34 mouse cellular contexts compared by ENCODE assay signal in the genomic region with DNA sequence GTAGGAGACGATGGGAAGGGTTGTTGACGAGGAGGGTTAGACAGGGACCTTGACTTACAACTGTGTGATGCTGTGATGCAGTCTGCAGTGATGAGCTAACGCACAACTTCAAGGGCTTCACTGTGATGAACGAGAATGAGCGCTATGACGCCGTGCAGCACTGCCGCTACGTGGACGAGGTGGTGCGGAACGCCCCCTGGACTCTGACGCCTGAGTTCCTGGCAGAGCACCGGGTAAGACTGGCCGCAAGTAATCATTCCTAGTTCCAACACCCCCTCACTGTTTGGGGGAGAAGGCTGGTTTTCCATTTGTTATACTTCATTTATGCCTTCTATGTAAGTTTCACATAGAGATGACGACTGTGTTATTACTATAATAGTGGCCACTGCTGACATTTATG. TPM values are rescaled to one million over a fixed set of nuclear protein-coding genes. Genes with fewer than 3 reads are reported as not detected.
DNase-seq lines count a peak whose midpoint lies in the region; ATAC-seq and TF ChIP-seq lines count a peak whose summit lies in the region.
"Had no signal": no experiment of that assay in that cellular context is flagged by ENCODE, and none has a peak within 500 bp of the region (broad histone marks: within the 10 kb centered on the region; RNA-seq: fewer than 3 reads in every experiment).

No protein-coding gene starts in this region.

- peaks cover 15% of the 10 kb centered on the region for H3K4me1 ChIP-seq in heart, embryonic 13.5 days
- peaks cover 24% of the 10 kb centered on the region for H3K4me1 ChIP-seq in G1E (ENCODE audit: insufficient read depth, low read depth, low read length)
- H3K4me1 ChIP-seq in intestine, embryonic 14.5 days (replicated peaks; ENCODE audit: control insufficient read depth, insufficient read depth, low read length): no peaks in the 10 kb centered on the region
- peaks cover 11% of the 10 kb centered on the region; the same call in 1 of the 2 replicates for H3K4me1 ChIP-seq in small intestine, adult 2 months (ENCODE audit: control insufficient read depth, insufficient read depth, insufficient read length, low read length)
- H3K4me1 ChIP-seq: forebrain, embryonic 13.5 days; hindbrain, embryonic 12.5 days; limb, embryonic 10.5 days; midbrain, embryonic 13.5 days had no signal

- H3K4me3 ChIP-seq in heart, embryonic 13.5 days: no peak overlapping the region
- H3K4me3 ChIP-seq in G1E (ENCODE audit: low read depth, low read length): peak overlapping the region; percentile 34; the same call in 1 of the 2 replicates
- H3K4me3 ChIP-seq in intestine, embryonic 14.5 days (ENCODE audit: low read depth, low read length): no peak overlapping the region
- H3K4me3 ChIP-seq in small intestine, adult 2 months (ENCODE audit: low read depth, low read length): 0 out of 2 replicates have a peak overlapping the region, but pooled peaks have one; percentile 0
- H3K4me3 ChIP-seq: forebrain, embryonic 13.5 days; hindbrain, embryonic 12.5 days; layer of hippocampus, adult 2 months; limb, embryonic 10.5 days; limb, embryonic 15.5 days; liver, embryonic 13.5 days; midbrain, embryonic 13.5 days had no signal

- intact Hi-C loops in heart, postnatal 10 days (cut with DNase I): loop anchor here (5.0 kb wide), 1 partner anchor 186 kb away; the partner anchor contains the start of gene Rnf168

- H3K9me3 ChIP-seq in heart, embryonic 13.5 days: no peaks in the 10 kb centered on the region
- no peaks in the 10 kb centered on the region for H3K9me3 ChIP-seq in G1E (replicated peaks)
- no peaks in the 10 kb centered on the region for H3K9me3 ChIP-seq in intestine, embryonic 14.5 days (ENCODE audit: control insufficient read depth, low read length)
- H3K9me3 ChIP-seq: forebrain, embryonic 13.5 days; hindbrain, embryonic 12.5 days; limb, embryonic 10.5 days; limb, embryonic 15.5 days; liver, embryonic 13.5 days; midbrain, embryonic 13.5 days had no signal

- no peak for TF ChIP-seq CTCF in G1E (IDR thresholded peaks at IDR 0.05; ENCODE audit: low read depth, low read length)
- no peak for TF ChIP-seq CTCF in small intestine, adult 2 months (IDR thresholded peaks at IDR 0.05; ENCODE audit: extremely low read depth, insufficient read length, insufficient replicate concordance, low read depth, low read length)

- H3K27me3 ChIP-seq in heart, embryonic 13.5 days (replicated peaks): no peaks in the 10 kb centered on the region
- H3K27me3 ChIP-seq in G1E (ENCODE audit: insufficient read depth, low read length): no peaks in the 10 kb centered on the region
- no peaks in the 10 kb centered on the region for H3K27me3 ChIP-seq in intestine, embryonic 14.5 days (replicated peaks; ENCODE audit: control insufficient read depth, insufficient read depth, low read length)
- no peaks in the 10 kb centered on the region for H3K27me3 ChIP-seq in small intestine, adult 2 months (ENCODE audit: control insufficient read depth, insufficient read depth, low read length)
- H3K27me3 ChIP-seq: forebrain, embryonic 13.5 days; hindbrain, embryonic 12.5 days; limb, embryonic 15.5 days; liver, embryonic 13.5 days; midbrain, embryonic 13.5 days had no signal

- DNase-seq in heart, postnatal 10 days: no peak
- no peak for DNase-seq in G1E (ENCODE audit: low spot score)
- DNase-seq in intestine, embryonic 14.5 days (ENCODE audit: low spot score): no peak
- no peak for DNase-seq in embryo, embryonic 11 days
- DNase-seq in cerebellum, adult 8-10 months: no peak
- DNase-seq: adrenal gland, adult 2 months; adrenal gland, postnatal 36 days; B cell, adult 2 months; cerebellum, adult 18-20 months; cerebellum, postnatal 25 days; gastrocnemius, postnatal 10 days; kidney, adult 2 months; kidney, postnatal 36 days; layer of hippocampus, postnatal 36 days; liver, embryonic 13.5 days; lung, adult 2 months; lung, postnatal 10 days; right cerebral cortex, postnatal 25 days; spleen, adult 18-20 months; thymus, postnatal 4 days had no signal

- H3K36me3 ChIP-seq in heart, embryonic 13.5 days: peaks cover 58% of the 10 kb centered on the region
- H3K36me3 ChIP-seq in G1E (replicated peaks): peaks cover 87% of the 10 kb centered on the region
- peaks cover 20% of the 10 kb centered on the region for H3K36me3 ChIP-seq in intestine, embryonic 14.5 days (ENCODE audit: control insufficient read depth, insufficient read depth, low read length)
- H3K36me3 ChIP-seq in small intestine, adult 2 months (ENCODE audit: control insufficient read depth, insufficient read depth, low read length): peaks cover 35% of the 10 kb centered on the region

- H3K4me2 ChIP-seq in heart, embryonic 13.5 days: peak overlapping the region; percentile 12; the same call in 1 of the 2 replicates
- no peak overlapping the region for H3K4me2 ChIP-seq in intestine, embryonic 14.5 days (ENCODE audit: low read length)
- H3K4me2 ChIP-seq: forebrain, embryonic 13.5 days; hindbrain, embryonic 12.5 days; limb, embryonic 15.5 days; liver, embryonic 13.5 days; midbrain, embryonic 13.5 days had no signal

- no peak for ATAC-seq in heart, embryonic 13.5 days (ENCODE audit: extremely low read depth, insufficient number of reproducible peaks, low FRiP score, low TSS enrichment)
- no peak for ATAC-seq in G1E (ENCODE audit: extremely low read depth, insufficient number of reproducible peaks, low FRiP score, poor library complexity, severe bottlenecking)
- ATAC-seq in intestine, embryonic 14.5 days (replicated peaks; ENCODE audit: low FRiP score, low TSS enrichment, low read depth): peak; percentile 25; the same call in 1 of the 2 replicates
- ATAC-seq: activated CD4-positive, CD25-positive, alpha-beta regulatory T cell, adult 4 months; forebrain, embryonic 13.5 days; midbrain, embryonic 13.5 days had no signal

- TF ChIP-seq POLR2A in small intestine, adult 2 months (IDR thresholded peaks at IDR 0.05; ENCODE audit: low read depth, low read length): no peak

- WGBS in heart, embryonic 13.5 days: 84% methylated on average over 16 of the region's 16 CpGs
- 89% methylated on average over 16 of the region's 16 CpGs for WGBS in intestine, embryonic 14.5 days
- WGBS in small intestine, adult 2 months: 47% methylated on average over 16 of the region's 16 CpGs

- peak overlapping the region; percentile 82 for H3K27ac ChIP-seq in heart, embryonic 13.5 days (replicated peaks)
- H3K27ac ChIP-seq in intestine, embryonic 14.5 days (ENCODE audit: low read depth): peak overlapping the region; percentile 25; the same call in 1 of the 2 replicates
- H3K27ac ChIP-seq in small intestine, adult 2 months (ENCODE audit: insufficient read depth, low read depth, low read length): peak overlapping the region; percentile 36
- H3K27ac ChIP-seq: forebrain, embryonic 13.5 days; hindbrain, embryonic 12.5 days; layer of hippocampus, adult 2 months; limb, embryonic 10.5 days; limb, embryonic 15.5 days; liver, embryonic 13.5 days; macrophage; midbrain, embryonic 13.5 days had no signal

- no peak overlapping the region for H3K9ac ChIP-seq in heart, embryonic 13.5 days
- H3K9ac ChIP-seq in intestine, embryonic 14.5 days (ENCODE audit: low read length): no peak overlapping the region
- H3K9ac ChIP-seq: forebrain, embryonic 13.5 days; hindbrain, embryonic 12.5 days; limb, embryonic 15.5 days; liver, embryonic 13.5 days; midbrain, embryonic 13.5 days had no signal

RNA-seq across cellular contexts. Expression of gene Slc51a, which starts 24.7 kb away (rescaled TPM):
- polyA plus RNA-seq in heart, embryonic 13.5 days (2015; fragmentation: Nextera tagmentation; extraction: Ambion mirVana): 1.6 and 2.0 TPM in 2 replicates
- total RNA-seq in heart, postnatal 10 days (2021): 1 to 10 TPM; 3.4 to 4.2 TPM
- not detected in 2 replicates for total RNA-seq in G1E (2014; fragmentation: Nextera tagmentation)
- total RNA-seq in G1E (2017): 1.3 and 2.0 TPM in 2 replicates
- polyA plus RNA-seq in G1E (2012): 0.02 TPM in 1 of 2 replicates, not detected in the other
- polyA plus RNA-seq in intestine, embryonic 14.5 days (2014; fragmentation: Nextera tagmentation; extraction: Ambion mirVana): 42.2 and 46.0 TPM in 2 replicates
- polyA plus RNA-seq in small intestine, adult 2 months (2012; rRNA removed): 102 and 424 TPM in 2 replicates
- total RNA-seq: gastrocnemius, postnatal 10 days; layer of hippocampus, adult 2 months; layer of hippocampus, postnatal 36 days; neutrophil, adult 5-6 weeks had no signal
- polyA plus RNA-seq: activated CD4-positive, CD25-positive, alpha-beta regulatory T cell, adult 4 months had no signal

RNA-seq across cellular contexts. Expression of gene Pcyt1a, which starts 32.2 kb away (rescaled TPM):
- polyA plus RNA-seq in heart, embryonic 13.5 days (2015; fragmentation: Nextera tagmentation; extraction: Ambion mirVana): 35.4 and 41.5 TPM in 2 replicates
- total RNA-seq in heart, postnatal 10 days (2021): 100 to 1,000 TPM in 1 of 2 experiments, 10 to 100 TPM in 1; 98.6 to 107 TPM
- total RNA-seq in G1E (2014; fragmentation: Nextera tagmentation) (62.7 and 101 TPM in 2 replicates), G1E (2017) (101 and 104 TPM in 2 replicates)
- 47.0 and 50.2 TPM in 2 replicates for polyA plus RNA-seq in G1E (2012)
- polyA plus RNA-seq in intestine, embryonic 14.5 days (2014; fragmentation: Nextera tagmentation; extraction: Ambion mirVana): 45.0 and 51.1 TPM in 2 replicates
- 55.4 and 115 TPM in 2 replicates for polyA plus RNA-seq in small intestine, adult 2 months (2012; rRNA removed)

RNA-seq across cellular contexts. Expression of gene Zdhhc19, which starts 33.1 kb away (rescaled TPM):
- not detected in 2 replicates for polyA plus RNA-seq in heart, embryonic 13.5 days (2015; fragmentation: Nextera tagmentation; extraction: Ambion mirVana)
- not detected for total RNA-seq in heart, postnatal 10 days (2021)
- total RNA-seq in G1E (2014; fragmentation: Nextera tagmentation) (not detected in 2 replicates), G1E (2017) (0.23 TPM in 1 of 2 replicates, not detected in the other)
- not detected in 2 replicates for polyA plus RNA-seq in G1E (2012)
- 0.20 TPM in 1 of 2 replicates, not detected in the other for polyA plus RNA-seq in intestine, embryonic 14.5 days (2014; fragmentation: Nextera tagmentation; extraction: Ambion mirVana)
- 0.18 and 0.42 TPM in 2 replicates for polyA plus RNA-seq in small intestine, adult 2 months (2012; rRNA removed)
- total RNA-seq: adrenal gland, adult 2 months; adrenal gland, postnatal 36 days; gastrocnemius, postnatal 10 days; layer of hippocampus, adult 2 months; layer of hippocampus, postnatal 36 days; neutrophil, adult 5-6 weeks had no signal
- polyA plus RNA-seq: activated CD4-positive, CD25-positive, alpha-beta regulatory T cell, adult 4 months; adrenal gland, adult 2 months; embryonic facial prominence, embryonic 11.5 days; forebrain, embryonic 13.5 days; hindbrain, embryonic 12.5 days; kidney, embryonic 16.5 days; limb, embryonic 10.5 days; limb, embryonic 15.5 days; liver, embryonic 13.5 days; lung, adult 2 months; macrophage; midbrain, embryonic 13.5 days; thymus, postnatal 0 days had no signal

RNA-seq across cellular contexts. Expression of gene Tctex1d2, which starts 43.4 kb away (rescaled TPM):
- polyA plus RNA-seq in heart, embryonic 13.5 days (2015; fragmentation: Nextera tagmentation; extraction: Ambion mirVana): 23.1 and 26.9 TPM in 2 replicates
- 1 to 10 TPM; 5.5 to 5.6 TPM for total RNA-seq in heart, postnatal 10 days (2021)
- 9.7 and 10.8 TPM in 2 replicates for total RNA-seq in G1E (2014; fragmentation: Nextera tagmentation)
- total RNA-seq in G1E (2017): 33.9 and 35.2 TPM in 2 replicates
- polyA plus RNA-seq in G1E (2012): 0.21 and 0.39 TPM in 2 replicates
- polyA plus RNA-seq in intestine, embryonic 14.5 days (2014; fragmentation: Nextera tagmentation; extraction: Ambion mirVana): 43.0 and 43.9 TPM in 2 replicates
- polyA plus RNA-seq in small intestine, adult 2 months (2012; rRNA removed): 1.3 and 1.4 TPM in 2 replicates

Comparison
In these comparisons a context has a peak if more than half of its experiments do, and no peak if none do; other contexts are left out.
1. H3K27ac ChIP-seq: peak in every context shown above with its lines; median percentile 82 in heart, embryonic 13.5 days; 36 in small intestine, adult 2 months; 25 in intestine, embryonic 14.5 days.
2. H3K4me3 ChIP-seq: peak in G1E (single experiment) and small intestine, adult 2 months (single experiment); none in heart, embryonic 13.5 days (single experiment) and intestine, embryonic 14.5 days (single experiment).
3. RNA of gene Slc51a, which starts 24.7 kb away (polyA plus RNA-seq): 102 to 424 TPM in small intestine, adult 2 months and 42.2 to 46.0 TPM in intestine, embryonic 14.5 days; 1.6 to 2.0 TPM in heart, embryonic 13.5 days and 0.02 TPM in G1E; every median in the first group is over 10 times any median in the second.